Mouse (Mus musculus): ENCODE data around the gene Fam217b.

Gene Fam217b

GRCm38 (mm10) chr2:178449386-178449785, 35.1 kb downstream of the Fam217b start:
- no peak for DNase-seq (ENCODE audit: low spot score)

GRCm38 (mm10) chr2:178450236-178450635, 35.9 kb downstream of the Fam217b start:
- no peak for DNase-seq (ENCODE audit: low spot score)

- no peak for DNase-seq (ENCODE audit: low spot score)
Observed at GRCm38 (mm10) chr2:178450961-178451360, 36.6 kb downstream of the Fam217b start.

- no peak for DNase-seq (ENCODE audit: low spot score)
Observed at GRCm38 (mm10) chr2:178454664-178455516, 40.6 kb downstream of the Fam217b start.

GRCm38 (mm10) chr2:178457414-178457813, 43.1 kb downstream of the Fam217b start:
- no peak for DNase-seq (ENCODE audit: low spot score)

- no peak for DNase-seq (ENCODE audit: low spot score)
Observed at GRCm38 (mm10) chr2:178460353-178460752, 46.0 kb downstream of the Fam217b start.

GRCm38 (mm10) chr2:178471546-178472480, 57.5 kb downstream of the Fam217b start:
- no peak for DNase-seq (ENCODE audit: low spot score)

- no peak for DNase-seq (ENCODE audit: low spot score)
Observed at GRCm38 (mm10) chr2:178473916-178474315, 59.6 kb downstream of the Fam217b start.
